Mouse (Mus musculus): ENCODE data around the gene Klrb1c. TPM values are rescaled to one million over a fixed set of nuclear protein-coding genes. Genes with fewer than 3 reads are reported as not detected.
"Not testable (repeated sequence)": the region's sequence is repeated elsewhere in the genome, so short reads cannot be mapped to it uniquely, and the experiment has no call there.

Gene Klrb1c
- polyA plus RNA-seq, 1 experiment = not detected

- peak; percentile 51 for TF ChIP-seq CTCF (IDR thresholded peaks at IDR 0.05; ENCODE audit: low read depth, low read length)
- not testable (repeated sequence) for H3K36me3 ChIP-seq (ENCODE audit: control insufficient read depth, insufficient read depth, low read length, poor library complexity, severe bottlenecking); H3K9ac ChIP-seq (ENCODE audit: low read depth, poor library complexity, severe bottlenecking); H3K9me3 ChIP-seq (replicated peaks; ENCODE audit: control insufficient read depth, insufficient read depth, low read length, poor library complexity, severe bottlenecking); H3K4me3 ChIP-seq (ENCODE audit: low read depth, low read length); H3K4me1 ChIP-seq (ENCODE audit: control insufficient read depth, insufficient read depth, low read length); H3K27me3 ChIP-seq (ENCODE audit: control insufficient read depth, insufficient read depth, low read length, poor library complexity, severe bottlenecking); H3K27ac ChIP-seq (ENCODE audit: insufficient read depth, low read length)
These were observed 22.3 kb downstream of the Klrb1c start for GRCm38 (mm10) chr6:128766486-128767254.

GRCm38 (mm10) chr6:128765211-128765610 is 23.8 kb downstream of the Klrb1c start:
- no peaks in the 10 kb centered on the region for H3K36me3 ChIP-seq (ENCODE audit: control insufficient read depth, insufficient read depth, low read length, poor library complexity, severe bottlenecking)
- no peak overlapping the region for H3K4me3 ChIP-seq (ENCODE audit: low read depth, low read length)
- no peak overlapping the region for H3K9ac ChIP-seq (ENCODE audit: low read depth, poor library complexity, severe bottlenecking)
- no peaks in the 10 kb centered on the region for H3K4me1 ChIP-seq (ENCODE audit: control insufficient read depth, insufficient read depth, low read length)
- no peaks in the 10 kb centered on the region for H3K27me3 ChIP-seq (ENCODE audit: control insufficient read depth, insufficient read depth, low read length, poor library complexity, severe bottlenecking)
- H3K9me3 ChIP-seq (replicated peaks; ENCODE audit: control insufficient read depth, insufficient read depth, low read length, poor library complexity, severe bottlenecking) = no peaks in the 10 kb centered on the region
- no peak for TF ChIP-seq POLR2A (IDR thresholded peaks at IDR 0.05; ENCODE audit: insufficient read depth, low read length)
- no peak for TF ChIP-seq CTCF (IDR thresholded peaks at IDR 0.05; ENCODE audit: low read depth, low read length)
- H3K27ac ChIP-seq (ENCODE audit: insufficient read depth, low read length) = no peak overlapping the region

GRCm38 (mm10) chr6:128764598-128764997 is 24.4 kb downstream of the Klrb1c start:
- H3K4me1 ChIP-seq (ENCODE audit: control insufficient read depth, insufficient read depth, low read length) = no peaks in the 10 kb centered on the region
- TF ChIP-seq CTCF (IDR thresholded peaks at IDR 0.05; ENCODE audit: low read depth, low read length) = no peak
- TF ChIP-seq EP300 (IDR thresholded peaks at IDR 0.05; ENCODE audit: insufficient read depth, low read depth, low read length) = no peak
- no peak for TF ChIP-seq POLR2A (IDR thresholded peaks at IDR 0.05; ENCODE audit: insufficient read depth, low read length)
- no peaks in the 10 kb centered on the region for H3K9me3 ChIP-seq (replicated peaks; ENCODE audit: control insufficient read depth, insufficient read depth, low read length, poor library complexity, severe bottlenecking)
- no peaks in the 10 kb centered on the region for H3K36me3 ChIP-seq (ENCODE audit: control insufficient read depth, insufficient read depth, low read length, poor library complexity, severe bottlenecking)
- H3K27ac ChIP-seq (ENCODE audit: insufficient read depth, low read length) = no peak overlapping the region
- peak overlapping the region; percentile 40; the same call in 1 of the 2 replicates for H3K4me3 ChIP-seq (ENCODE audit: low read depth, low read length)
- no peak overlapping the region for H3K9ac ChIP-seq (ENCODE audit: low read depth, poor library complexity, severe bottlenecking)
- H3K27me3 ChIP-seq (ENCODE audit: control insufficient read depth, insufficient read depth, low read length, poor library complexity, severe bottlenecking) = no peaks in the 10 kb centered on the region

GRCm38 (mm10) chr6:128763736-128764523 is 25.1 kb downstream of the Klrb1c start:
- no peaks in the 10 kb centered on the region for H3K36me3 ChIP-seq (ENCODE audit: control insufficient read depth, insufficient read depth, low read length, poor library complexity, severe bottlenecking)
- H3K27me3 ChIP-seq (ENCODE audit: control insufficient read depth, insufficient read depth, low read length, poor library complexity, severe bottlenecking) = no peaks in the 10 kb centered on the region
- H3K4me1 ChIP-seq (ENCODE audit: control insufficient read depth, insufficient read depth, low read length) = no peaks in the 10 kb centered on the region
- no peaks in the 10 kb centered on the region for H3K9me3 ChIP-seq (replicated peaks; ENCODE audit: control insufficient read depth, insufficient read depth, low read length, poor library complexity, severe bottlenecking)
- H3K9ac ChIP-seq (ENCODE audit: low read depth, poor library complexity, severe bottlenecking) = peak overlapping the region; percentile 4
- no peak overlapping the region for H3K27ac ChIP-seq (ENCODE audit: insufficient read depth, low read length)
- peak overlapping the region; percentile 71 for H3K4me3 ChIP-seq (ENCODE audit: low read depth, low read length)
- TF ChIP-seq POLR2A (IDR thresholded peaks at IDR 0.05; ENCODE audit: insufficient read depth, low read length) (no peak), EP300 (IDR thresholded peaks at IDR 0.05; ENCODE audit: insufficient read depth, low read depth, low read length) (peak; percentile 11; the same call in 1 of the 2 replicates), CTCF (IDR thresholded peaks at IDR 0.05; ENCODE audit: low read depth, low read length) (peak; percentile 46)

- not testable (repeated sequence) for H3K36me3 ChIP-seq (ENCODE audit: control insufficient read depth, insufficient read depth, low read length, poor library complexity, severe bottlenecking); H3K27ac ChIP-seq (ENCODE audit: insufficient read depth, low read length); H3K9me3 ChIP-seq (replicated peaks; ENCODE audit: control insufficient read depth, insufficient read depth, low read length, poor library complexity, severe bottlenecking); H3K27me3 ChIP-seq (ENCODE audit: control insufficient read depth, insufficient read depth, low read length, poor library complexity, severe bottlenecking); H3K4me1 ChIP-seq (ENCODE audit: control insufficient read depth, insufficient read depth, low read length)
- Histone ChIP-seq H3K4me3 (ENCODE audit: low read depth, low read length) (peak overlapping the region; percentile 71), H3K9ac (ENCODE audit: low read depth, poor library complexity, severe bottlenecking) (peak overlapping the region; percentile 4; the same call in 1 of the 2 replicates)
These were observed 25.9 kb downstream of the Klrb1c start for GRCm38 (mm10) chr6:128762892-128763670.

All from ES-Bruce4 (cell line).